Mouse (Mus musculus) forebrain, embryonic 16.5 days (tissue): ENCODE data around the gene Iqgap3. TPM values are rescaled to one million over a fixed set of nuclear protein-coding genes. Genes with fewer than 3 reads are reported as not detected.

ENCODE experiments used
- ATAC-seq: fragments of 200-750 bp; cut with Nextera tagmentation; 2 replicates; pipeline ENCODE4 v1.8.0; 2017; ENCODE audit warnings: mild to moderate bottlenecking, moderate library complexity
- H3K27ac ChIP-seq: fragments of 300-500 bp; sonication (generic); 2 replicates; pipeline ENCODE4 v1.5.1; 2014; ENCODE audit warnings: low read length, control low read depth
- H3K27me3 ChIP-seq: fragments of 300-500 bp; sonication (generic); replicated peaks from 2 replicates; pipeline ENCODE4 v1.6.1; 2014; ENCODE audit warnings: low read length; ENCODE audit not compliant: control insufficient read depth, insufficient read depth
- H3K36me3 ChIP-seq: fragments of 300-500 bp; sonication (generic); 2 replicates; pipeline ENCODE4 v1.6.1; 2014; ENCODE audit not compliant: control insufficient read depth, insufficient read depth
- H3K4me1 ChIP-seq: fragments of 300-500 bp; sonication (generic); replicated peaks from 2 replicates; pipeline ENCODE4 v1.6.1; 2014; ENCODE audit warnings: low read length; ENCODE audit not compliant: control insufficient read depth, insufficient read depth
- H3K4me2 ChIP-seq: fragments of 300-500 bp; sonication (generic); 2 replicates; pipeline ENCODE4 v1.6.1; 2014; ENCODE audit warnings: mild to moderate bottlenecking, low read length, control low read depth
- H3K4me3 ChIP-seq: fragments of 300-500 bp; sonication (generic); replicated peaks from 2 replicates; pipeline ENCODE4 v1.5.1; 2014; ENCODE audit warnings: mild to moderate bottlenecking, low read length, control low read depth
- H3K9ac ChIP-seq: fragments of 300-500 bp; sonication (generic); replicated peaks from 2 replicates; pipeline ENCODE4 v1.6.1; 2014; ENCODE audit warnings: low read depth, low read length, control low read depth
- H3K9me3 ChIP-seq: fragments of 300-500 bp; sonication (generic); 2 replicates; pipeline ENCODE4 v1.6.1; 2016; ENCODE audit warnings: low read length; ENCODE audit not compliant: control insufficient read depth
- WGBS: fragments of 180-500 bp; shearing (Covaris S2); extraction: QIAGEN DNeasy Blood & Tissue Kit; methylation state at CpG from one replicate; pipeline ENCODE4 v1.1.7; 2014; 5-methylcytosine and 5-hydroxymethylcytosine counted together
- polyA plus RNA-seq: library from polyadenylated mRNA; unstranded; fragments of >200 nt; fragmentation: Nextera tagmentation; extraction: Ambion mirVana; gene quantifications from 2 replicates; pipeline ENCODE4 v1.2.1, GENCODE M21; 2015

Iqgap3 gene
- polyA plus RNA-seq, 1 experiment from 2014 or later: 7.5 TPM

DNA sequence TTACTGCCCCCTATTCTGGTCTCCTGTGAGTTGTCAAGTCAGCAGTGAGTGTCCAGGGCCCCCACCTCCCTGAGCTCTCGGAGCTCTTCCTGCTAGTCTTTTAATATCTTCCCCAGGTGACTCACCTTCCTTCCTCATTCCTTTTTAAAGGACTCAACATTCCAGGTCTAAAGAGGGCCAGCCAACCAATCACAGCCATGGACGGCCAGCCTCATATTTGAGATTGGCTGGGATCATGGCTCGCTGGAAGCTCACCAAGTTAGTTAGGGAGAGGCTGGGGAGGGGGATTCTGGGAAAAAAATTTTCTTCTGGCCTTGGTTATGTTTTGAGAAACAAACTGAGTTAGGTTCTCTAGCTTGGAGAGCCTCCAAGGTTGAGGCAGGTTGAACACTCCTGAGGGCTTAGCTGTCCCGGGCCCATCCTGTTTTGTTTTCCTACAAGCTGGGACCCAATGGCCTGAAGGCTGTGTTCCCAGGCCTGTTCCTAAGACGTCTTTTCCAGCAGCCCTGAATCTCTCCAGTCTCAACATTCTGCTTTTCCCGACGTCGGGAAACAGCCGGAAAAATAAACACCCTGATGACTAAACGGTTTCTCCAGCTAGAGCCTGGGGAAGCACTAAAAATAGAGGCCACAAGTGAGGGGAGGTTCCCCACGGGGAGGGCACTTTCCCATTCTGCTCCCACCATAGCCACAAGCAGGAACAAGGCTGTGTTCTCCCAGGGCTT lies 58.6 kb downstream of the Iqgap3 start:
- no peak overlapping the region for H3K9ac ChIP-seq
- no peaks in the 10 kb centered on the region for H3K27me3 ChIP-seq
- no peaks in the 10 kb centered on the region for H3K36me3 ChIP-seq
- no peak for ATAC-seq
- H3K9me3 ChIP-seq: no peaks in the 10 kb centered on the region
- WGBS: 31% methylated on average over 11 of the region's 11 CpGs
- H3K4me3 ChIP-seq: no peak overlapping the region
- peak overlapping the region; percentile 35; the same call in 1 of the 2 replicates for H3K27ac ChIP-seq
- peaks cover 47% of the 10 kb centered on the region for H3K4me1 ChIP-seq
- no peak overlapping the region for H3K4me2 ChIP-seq

DNA sequence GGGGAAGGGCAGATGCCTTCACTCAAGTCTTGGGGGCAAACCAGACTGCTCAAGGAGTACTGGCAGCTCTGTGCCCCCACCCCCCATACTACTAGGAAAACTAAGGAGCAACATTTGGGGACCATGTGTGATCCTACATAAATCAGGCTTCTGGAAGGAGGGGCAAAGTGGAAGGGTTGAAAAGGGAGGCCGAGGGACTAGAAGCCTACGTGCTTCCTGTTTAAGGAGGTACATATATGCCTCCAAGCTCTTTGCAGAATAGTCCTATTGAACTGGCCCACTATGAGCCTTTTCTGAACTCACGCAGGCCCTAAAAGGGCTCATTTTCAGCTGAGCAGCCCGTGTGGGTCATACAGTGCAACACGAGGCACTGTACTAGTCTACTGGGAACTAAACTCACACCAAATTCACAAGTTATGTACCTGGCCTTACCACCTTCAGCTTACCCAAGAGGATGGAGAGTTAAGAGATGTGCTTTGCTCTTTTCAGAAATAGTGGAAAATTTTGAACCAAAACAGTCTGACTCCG lies 59.2 kb downstream of the Iqgap3 start:
- no peak overlapping the region for H3K9ac ChIP-seq
- no peak for ATAC-seq
- H3K9me3 ChIP-seq: no peaks in the 10 kb centered on the region
- H3K4me1 ChIP-seq: peaks cover 53% of the 10 kb centered on the region
- no peak overlapping the region for H3K4me3 ChIP-seq
- no peak overlapping the region for H3K4me2 ChIP-seq
- H3K27me3 ChIP-seq: no peaks in the 10 kb centered on the region
- no peaks in the 10 kb centered on the region for H3K36me3 ChIP-seq
- no peak overlapping the region for H3K27ac ChIP-seq
- 45% methylated on average over 6 of the region's 6 CpGs for WGBS

DNA sequence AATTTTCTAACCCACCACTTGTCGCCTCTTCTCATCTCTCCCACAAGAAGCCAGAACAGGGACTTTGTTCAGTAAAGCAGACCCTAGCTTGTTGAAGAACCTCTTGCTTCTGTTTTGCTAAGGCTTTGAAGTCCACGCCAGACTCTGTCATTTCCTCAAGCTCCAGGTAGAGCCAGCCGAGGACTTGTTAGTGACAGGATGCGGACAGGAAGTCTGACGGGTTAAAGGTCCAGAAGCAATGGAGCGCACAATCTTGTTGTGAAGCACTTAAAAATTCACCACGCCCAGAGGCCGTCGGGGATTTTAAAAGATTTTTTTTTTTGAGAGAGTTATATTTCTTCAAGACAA lies 59.6 kb downstream of the Iqgap3 start:
- H3K27ac ChIP-seq: peak overlapping the region; percentile 99
- H3K36me3 ChIP-seq: no peaks in the 10 kb centered on the region
- H3K27me3 ChIP-seq: no peaks in the 10 kb centered on the region
- H3K4me1 ChIP-seq: peaks cover 58% of the 10 kb centered on the region
- WGBS: 10% methylated on average over 9 of the region's 9 CpGs
- peak overlapping the region; percentile 91 for H3K4me2 ChIP-seq
- peak overlapping the region; percentile 88 for H3K4me3 ChIP-seq
- H3K9me3 ChIP-seq: no peaks in the 10 kb centered on the region
- ATAC-seq: no peak
- H3K9ac ChIP-seq: peak overlapping the region; percentile 46

DNA sequence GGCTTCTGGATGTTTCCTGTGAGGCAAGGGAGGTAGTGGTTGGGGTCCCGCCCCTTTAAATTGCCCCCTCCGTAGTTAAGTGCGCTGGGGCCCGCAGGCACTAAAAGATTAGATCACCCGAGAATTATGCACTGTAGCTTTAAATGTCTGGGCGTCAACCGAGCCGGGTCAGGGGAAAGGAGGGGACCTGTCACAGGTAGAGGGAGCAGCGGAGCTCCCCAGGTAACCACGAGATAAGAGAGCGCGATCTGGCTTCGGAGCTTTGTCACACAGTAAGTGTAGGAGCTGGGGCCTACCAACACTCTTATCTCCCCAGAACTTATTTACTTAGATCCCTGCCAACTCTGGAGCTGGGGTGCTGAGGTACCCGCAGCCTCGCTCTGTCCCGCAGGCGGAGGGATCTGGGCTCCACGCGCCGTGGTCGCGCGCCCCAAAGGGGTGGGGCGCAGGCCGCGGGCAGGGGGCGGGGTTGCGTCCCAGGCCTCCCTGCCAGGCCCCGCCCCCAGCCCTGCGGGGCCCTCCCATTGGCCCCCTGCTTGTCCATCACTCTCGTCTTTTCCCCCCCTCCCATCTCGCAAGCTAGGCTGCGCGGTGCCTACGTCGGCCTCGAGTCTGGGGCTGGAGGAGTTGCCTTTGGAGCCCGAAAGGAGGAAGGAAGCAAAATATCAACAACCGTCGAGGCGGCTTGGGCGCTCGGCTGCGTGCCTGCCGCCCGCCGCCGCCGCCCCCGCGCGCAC lies 60.2 kb downstream of the Iqgap3 start, which contains the start of gene Mef2d:
TSS of gene Mef2d (plus strand) at position 586 of the 737 bp plus-strand sequence.
- WGBS: 0% methylated on average over 42 of the region's 52 CpGs
- Histone ChIP-seq H3K9ac (peak within 1 kb of the TSS; percentile 85), H3K9me3 (no peaks in the 10 kb centered on the region), H3K4me3 (peak within 1 kb of the TSS; percentile 88), H3K4me2 (peak within 1 kb of the TSS; percentile 91), H3K27me3 (no peaks in the 10 kb centered on the region), H3K27ac (peak within 1 kb of the TSS; percentile 99), H3K4me1 (peaks cover 63% of the 10 kb centered on the region), H3K36me3 (no peaks in the 10 kb centered on the region)
- peak; percentile 89 for ATAC-seq

DNA sequence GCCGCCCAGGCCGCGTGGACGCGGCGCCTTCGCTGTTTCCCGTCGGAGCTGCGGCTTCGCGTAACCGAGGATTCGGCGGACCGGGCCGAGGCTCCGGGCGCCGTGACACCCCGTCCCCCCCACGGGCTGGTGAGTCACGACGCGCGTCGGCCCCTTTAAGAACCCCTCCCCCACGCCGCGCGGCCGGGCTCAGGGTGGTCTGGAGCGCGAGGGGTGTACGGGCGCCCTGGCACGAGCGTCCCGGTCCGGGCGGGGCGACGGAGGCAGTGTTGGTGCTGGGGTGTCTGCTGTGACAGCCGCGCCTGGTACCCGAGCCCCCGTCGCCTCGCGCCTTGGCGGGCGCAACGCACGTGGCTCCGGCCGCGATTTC lies 60.8 kb downstream of the Iqgap3 start:
- H3K27ac ChIP-seq: peak overlapping the region; percentile 99
- no peaks in the 10 kb centered on the region for H3K9me3 ChIP-seq
- peak overlapping the region; percentile 91 for H3K4me2 ChIP-seq
- H3K36me3 ChIP-seq: no peaks in the 10 kb centered on the region
- no peaks in the 10 kb centered on the region for H3K27me3 ChIP-seq
- under 1% methylated on average over 56 of the region's 57 CpGs for WGBS
- H3K9ac ChIP-seq: peak overlapping the region; percentile 85
- peak overlapping the region; percentile 88 for H3K4me3 ChIP-seq
- H3K4me1 ChIP-seq: peaks cover 65% of the 10 kb centered on the region
- peak; percentile 43 for ATAC-seq

DNA sequence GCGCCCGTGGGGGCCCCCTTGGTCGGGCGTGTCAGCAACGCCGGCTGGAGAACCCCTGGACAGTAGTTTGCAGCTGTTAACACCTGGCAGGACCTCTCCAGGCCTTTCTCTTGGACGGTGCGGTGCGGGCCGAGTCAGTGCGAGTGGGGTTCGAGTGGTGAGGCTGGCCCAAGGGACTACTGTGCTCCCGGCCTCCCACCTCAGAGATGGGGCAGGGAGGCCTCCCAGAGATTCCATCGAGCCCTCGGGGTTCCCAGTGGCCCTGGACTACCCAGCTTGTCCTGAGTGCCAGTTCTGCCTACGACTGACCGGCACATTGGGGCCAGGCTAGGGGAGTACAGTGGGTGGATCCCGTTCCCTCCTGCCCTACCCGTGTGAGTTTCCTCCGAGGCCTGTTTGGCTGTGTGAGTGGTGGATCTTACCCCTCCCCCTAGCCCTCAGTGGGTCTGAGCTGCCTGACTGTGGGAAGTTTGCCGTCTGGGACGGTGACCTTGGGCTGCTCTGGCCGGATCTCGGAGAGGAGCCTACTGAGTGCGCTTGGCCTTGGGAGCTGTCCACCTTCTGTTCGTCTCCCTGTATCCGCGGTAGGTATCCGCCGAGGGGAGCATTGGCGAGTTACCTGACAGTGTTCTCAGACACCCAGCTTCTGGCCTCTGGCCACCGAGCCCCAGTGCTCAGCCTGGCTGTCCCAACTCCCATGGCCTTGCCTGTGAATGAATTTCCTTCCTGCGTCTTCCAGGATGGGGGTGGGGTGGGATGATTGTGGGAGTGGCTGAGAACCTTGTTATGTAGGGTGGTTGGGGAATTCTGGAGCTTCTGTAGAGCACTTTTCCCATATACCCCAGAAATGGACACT lies 61.4 kb downstream of the Iqgap3 start:
- H3K9me3 ChIP-seq: no peaks in the 10 kb centered on the region
- H3K27me3 ChIP-seq: no peaks in the 10 kb centered on the region
- H3K9ac ChIP-seq: peak overlapping the region; percentile 85
- no peak for ATAC-seq
- peak overlapping the region; percentile 99 for H3K27ac ChIP-seq
- H3K4me1 ChIP-seq: peaks cover 67% of the 10 kb centered on the region
- WGBS: under 1% methylated on average over 33 of the region's 33 CpGs
- peak overlapping the region; percentile 91 for H3K4me2 ChIP-seq
- H3K36me3 ChIP-seq: no peaks in the 10 kb centered on the region
- peak overlapping the region; percentile 88 for H3K4me3 ChIP-seq

DNA sequence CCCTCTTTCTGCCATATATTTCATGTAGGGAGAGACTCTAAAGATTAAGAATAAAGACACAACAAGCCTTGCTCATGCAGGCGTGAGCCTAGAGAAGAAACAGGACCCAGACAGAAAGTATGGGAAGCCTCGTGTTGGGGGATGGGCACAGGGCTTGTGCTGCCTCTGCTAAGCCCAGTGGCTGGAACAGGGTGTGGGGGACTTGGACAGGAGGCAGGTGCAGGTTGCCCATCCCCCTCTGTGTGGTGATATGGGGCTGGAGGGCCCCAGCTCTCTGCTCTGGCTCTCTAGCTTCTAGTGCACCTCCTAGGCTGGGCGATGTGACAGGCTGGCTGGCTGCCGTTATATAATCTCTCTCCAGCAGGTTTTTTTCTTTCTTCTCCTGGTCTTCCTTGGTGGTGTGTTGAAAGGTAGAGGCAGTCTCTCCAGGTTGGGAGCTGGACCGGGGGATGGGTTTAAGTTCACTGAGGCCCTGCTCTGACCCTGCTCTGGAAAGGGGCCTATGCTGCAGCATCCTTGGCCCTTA lies 62.3 kb downstream of the Iqgap3 start:
- Histone ChIP-seq H3K4me3 (peak overlapping the region; percentile 88), H3K36me3 (no peaks in the 10 kb centered on the region), H3K9me3 (no peaks in the 10 kb centered on the region), H3K4me2 (peak overlapping the region; percentile 91), H3K27ac (peak overlapping the region; percentile 99; the same call in 1 of the 2 replicates), H3K27me3 (no peaks in the 10 kb centered on the region), H3K4me1 (peaks cover 70% of the 10 kb centered on the region), H3K9ac (peak overlapping the region; percentile 85)
- no peak for ATAC-seq
- 18% methylated on average over 5 of the region's 5 CpGs for WGBS

DNA sequence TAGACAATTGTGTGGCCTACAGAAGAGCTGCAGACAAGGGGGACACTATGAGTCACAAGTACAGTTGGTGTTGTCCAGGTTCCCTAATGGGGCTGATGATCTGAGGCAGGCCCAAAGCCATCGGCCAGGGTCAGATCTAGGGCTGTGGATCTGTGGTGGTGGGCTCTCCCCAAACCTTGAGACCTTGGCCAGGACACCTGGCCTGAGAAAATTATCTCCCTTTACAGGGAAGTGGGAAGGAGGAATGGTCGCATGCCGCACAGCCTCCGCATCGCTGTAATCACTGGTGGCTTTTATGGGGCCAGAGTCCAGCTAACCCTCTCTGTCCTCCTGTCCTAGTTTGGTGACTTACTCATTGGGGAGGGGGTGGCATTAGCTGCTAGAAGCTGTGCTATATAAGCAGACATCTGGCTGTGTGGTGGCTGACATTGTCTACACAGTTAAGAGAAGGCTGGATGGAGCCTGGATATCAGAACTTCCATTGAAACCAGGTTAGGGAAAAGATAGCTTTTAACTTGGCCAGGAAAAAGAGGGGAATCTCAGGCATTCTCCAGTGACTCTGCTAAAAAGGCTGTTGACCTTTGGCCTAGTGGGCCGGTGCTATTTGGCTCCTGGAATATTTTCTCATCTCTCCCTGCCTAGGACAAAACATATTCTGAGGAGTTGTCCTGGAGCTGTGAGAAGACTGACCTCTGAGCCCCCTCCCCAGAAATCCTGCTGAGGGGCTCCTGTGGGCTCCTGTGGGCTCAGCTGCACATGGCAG lies 63.1 kb downstream of the Iqgap3 start:
- peak overlapping the region; percentile 91 for H3K4me2 ChIP-seq
- H3K4me3 ChIP-seq: peak overlapping the region; percentile 88
- peak overlapping the region; percentile 85 for H3K9ac ChIP-seq
- no peaks in the 10 kb centered on the region for H3K27me3 ChIP-seq
- peaks cover 70% of the 10 kb centered on the region for H3K4me1 ChIP-seq
- no peaks in the 10 kb centered on the region for H3K9me3 ChIP-seq
- H3K27ac ChIP-seq: 0 out of 2 replicates have a peak overlapping the region, but pooled peaks have one; percentile 12
- 78% methylated on average over 6 of the region's 6 CpGs for WGBS
- H3K36me3 ChIP-seq: no peaks in the 10 kb centered on the region
- ATAC-seq: no peak
